Mouse (Mus musculus): ENCODE results near the gene 4930415O20Rik.

DNA sequence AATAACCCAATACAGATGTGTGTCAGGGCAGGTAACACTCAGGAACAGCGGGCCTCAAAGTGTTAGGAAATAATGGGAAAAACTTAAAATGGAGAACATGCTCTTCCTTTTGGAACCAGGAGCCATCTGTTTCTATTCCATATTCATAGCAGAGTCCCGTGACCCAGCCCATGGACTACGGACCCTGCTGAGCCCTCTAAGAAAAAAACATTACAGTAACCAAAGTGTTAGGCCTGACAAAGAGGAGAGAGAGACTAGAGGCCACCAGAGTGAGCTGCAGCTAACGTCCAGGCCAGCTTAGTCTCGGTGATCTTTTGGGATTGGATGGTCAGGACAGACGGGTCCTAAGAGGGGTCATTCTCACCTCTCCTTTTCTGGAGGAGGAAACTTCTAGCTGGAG, 44.2 kb downstream of the 4930415O20Rik start:
- TF ChIP-seq CTCF (IDR thresholded peaks at IDR 0.05; ENCODE audit: control insufficient read depth, insufficient read depth, insufficient read length) (no peak), USF1 (IDR thresholded peaks at IDR 0.05; ENCODE audit: low read depth) (no peak), MYOG (IDR thresholded peaks at IDR 0.05; ENCODE audit: control insufficient read depth, extremely low read depth, insufficient read length) (no peak), MAX (IDR thresholded peaks at IDR 0.05) (no peak), FOSL1 (IDR thresholded peaks at IDR 0.05; ENCODE audit: insufficient read depth, low read length, poor library complexity, severe bottlenecking) (no peak)

Data from C2C12 (cell line).